Mouse (Mus musculus) thymus, postnatal 10 days (tissue): ENCODE results near the gene Abhd6.

Experiments used
- DNase-seq, 2 experiments: peaks; one replicate each; pipeline ENCODE4 v3.0.0; 2021; ENCODE audit warnings: low spot score in 2 of 2

Abhd6 gene

GRCm38 (mm10) chr14:8002432-8003092, at the start of gene Abhd6:
Gene Abhd6, plus strand, starts transcription at chr14:8002902.
- peak; percentile 58 to 78 for DNase-seq

GRCm38 (mm10) chr14:7954071-7954471, 48.6 kb upstream of the Abhd6 start:
- DNase-seq = no peak

- DNase-seq = no peak
Observed at GRCm38 (mm10) chr14:7956427-7956826, 46.3 kb upstream of the Abhd6 start.

GRCm38 (mm10) chr14:7957049-7957448, 45.7 kb upstream of the Abhd6 start, which contains the start of gene Gm45521:
Gene Gm45521, plus strand, starts transcription at chr14:7957288.
- DNase-seq = no peak

GRCm38 (mm10) chr14:7960616-7961015, 42.1 kb upstream of the Abhd6 start:
- DNase-seq = no peak

GRCm38 (mm10) chr14:7961714-7962113, 41.0 kb upstream of the Abhd6 start:
- DNase-seq = no peak

- DNase-seq = no peak
Observed at GRCm38 (mm10) chr14:7962626-7963025, 40.1 kb upstream of the Abhd6 start.

- DNase-seq = no peak
Observed at GRCm38 (mm10) chr14:7963160-7963559, 39.5 kb upstream of the Abhd6 start.

GRCm38 (mm10) chr14:7964219-7964889, 38.3 kb upstream of the Abhd6 start:
- peak; percentile 16 to 76 for DNase-seq

GRCm38 (mm10) chr14:7971889-7972493, 30.7 kb upstream of the Abhd6 start:
- no peak for DNase-seq

GRCm38 (mm10) chr14:7974643-7975042, 28.1 kb upstream of the Abhd6 start:
- no peak for DNase-seq

GRCm38 (mm10) chr14:7975177-7975576, 27.5 kb upstream of the Abhd6 start:
- no peak for DNase-seq

- DNase-seq = no peak
Observed at GRCm38 (mm10) chr14:7977471-7977870, 25.2 kb upstream of the Abhd6 start.

- DNase-seq = no peak
Observed at GRCm38 (mm10) chr14:7978183-7978582, 24.5 kb upstream of the Abhd6 start.

GRCm38 (mm10) chr14:7981226-7981625, 21.5 kb upstream of the Abhd6 start:
- DNase-seq = no peak

GRCm38 (mm10) chr14:7986913-7987312, 15.8 kb upstream of the Abhd6 start:
- no peak for DNase-seq

- no peak for DNase-seq
Observed at GRCm38 (mm10) chr14:7989371-7989770, 13.3 kb upstream of the Abhd6 start.

GRCm38 (mm10) chr14:7989961-7990360, 12.7 kb upstream of the Abhd6 start:
- DNase-seq = no peak

GRCm38 (mm10) chr14:7991108-7991776, 11.5 kb upstream of the Abhd6 start:
- DNase-seq = no peak

- DNase-seq = no peak
Observed at GRCm38 (mm10) chr14:7992158-7992557, 10.5 kb upstream of the Abhd6 start.

- DNase-seq = peak in 1 of 2 experiments; percentile 20
Observed at GRCm38 (mm10) chr14:7994271-7994767, 8.4 kb upstream of the Abhd6 start, which contains the start of gene Dnase1l3. Gene Dnase1l3, minus strand, starts transcription at chr14:7994573.

GRCm38 (mm10) chr14:7997255-7997696, 5.4 kb upstream of the Abhd6 start:
- DNase-seq = peak; percentile 80 to 93
